Mouse (Mus musculus) cerebellum, adult (tissue): ENCODE results near the gene Aknad1.
A peak's percentile ranks its signal among the peaks of the same experiment; 100 is the strongest.

Experiments used
- ATAC-seq: cut with Nextera tagmentation; 2 replicates; pipeline ENCODE4 v1.9.2; 2017; ENCODE audit warnings: mild to moderate bottlenecking, moderate library complexity, mixed read lengths; ENCODE audit not compliant: insufficient number of reproducible peaks, low FRiP score, low TSS enrichment

The Aknad1 gene

DNA sequence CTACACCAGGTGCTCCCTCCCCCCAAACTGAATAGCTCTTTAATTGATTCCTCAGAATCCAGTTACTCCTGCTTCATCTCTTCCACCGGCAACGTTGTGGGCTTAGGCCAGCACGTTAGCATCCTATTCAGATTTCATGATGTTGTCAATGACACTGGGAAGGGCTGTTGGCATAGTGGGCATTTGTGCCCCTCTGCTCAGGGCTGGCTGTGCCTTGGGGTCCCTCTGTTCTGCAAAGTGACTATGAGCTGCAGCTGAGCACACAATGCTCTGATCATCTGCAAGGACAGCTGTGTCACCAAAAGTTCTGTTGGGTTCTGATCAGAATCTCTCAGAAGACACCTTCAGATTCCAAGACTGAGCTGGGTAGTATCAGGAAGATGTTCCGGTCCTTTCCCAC lies 4.6 kb downstream of the Aknad1 start:
- ATAC-seq = no peak

GRCm38 (mm10) chr3:108751061-108751460 lies 11.6 kb downstream of the Aknad1 start:
- ATAC-seq = no peak

- ATAC-seq = no peak
Measured at GRCm38 (mm10) chr3:108751691-108752090, 12.2 kb downstream of the Aknad1 start.

DNA sequence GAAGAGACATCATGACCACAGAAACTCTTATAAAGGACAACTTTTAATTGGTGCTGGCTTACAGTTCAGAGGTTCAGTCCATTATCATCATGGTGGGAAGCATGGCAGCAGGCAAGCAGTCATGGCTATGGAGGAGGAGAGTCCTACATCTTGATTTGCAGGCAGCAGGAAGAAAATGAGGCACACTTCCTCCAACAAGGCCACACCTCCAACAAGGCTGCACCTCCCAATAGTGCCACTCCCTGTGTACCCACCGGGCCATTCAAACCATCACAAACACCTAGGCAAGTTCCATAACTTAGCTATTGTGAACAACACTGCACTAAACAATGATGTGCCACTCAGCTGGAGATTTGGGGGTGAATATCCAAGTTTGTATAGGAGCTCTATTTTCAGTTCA lies 15.1 kb downstream of the Aknad1 start:
- no peak for ATAC-seq

DNA sequence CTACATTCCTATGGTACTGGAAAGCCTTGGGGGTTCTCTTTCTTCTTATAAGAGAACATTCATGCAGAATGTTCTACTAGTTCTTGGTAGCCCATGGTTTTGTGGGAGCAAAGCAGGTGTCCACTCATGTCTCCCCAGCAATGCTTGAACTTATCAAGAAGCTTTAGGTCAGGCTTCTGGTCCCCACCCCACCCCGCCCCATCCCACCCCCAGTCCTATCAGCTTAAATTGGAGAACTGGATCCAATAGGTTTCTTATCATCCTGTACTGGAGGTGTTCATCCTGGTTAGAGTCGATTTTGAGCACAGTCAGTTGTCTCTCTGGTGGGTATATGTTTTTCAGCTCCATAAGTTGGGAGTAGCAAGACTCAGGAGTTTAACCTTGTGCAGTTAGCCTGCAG lies 16.1 kb downstream of the Aknad1 start:
- ATAC-seq = no peak

GRCm38 (mm10) chr3:108756131-108756530 lies 16.7 kb downstream of the Aknad1 start:
- ATAC-seq = no peak

- no peak for ATAC-seq
Measured at GRCm38 (mm10) chr3:108757570-108757969, 18.1 kb downstream of the Aknad1 start.

GRCm38 (mm10) chr3:108759566-108760420 lies 20.3 kb downstream of the Aknad1 start:
- no peak for ATAC-seq

GRCm38 (mm10) chr3:108762597-108763111 lies 23.2 kb downstream of the Aknad1 start:
- no peak for ATAC-seq

- ATAC-seq = no peak
Measured at GRCm38 (mm10) chr3:108763691-108764090, 24.2 kb downstream of the Aknad1 start.

GRCm38 (mm10) chr3:108764976-108765375 lies 25.5 kb downstream of the Aknad1 start:
- ATAC-seq = no peak

DNA sequence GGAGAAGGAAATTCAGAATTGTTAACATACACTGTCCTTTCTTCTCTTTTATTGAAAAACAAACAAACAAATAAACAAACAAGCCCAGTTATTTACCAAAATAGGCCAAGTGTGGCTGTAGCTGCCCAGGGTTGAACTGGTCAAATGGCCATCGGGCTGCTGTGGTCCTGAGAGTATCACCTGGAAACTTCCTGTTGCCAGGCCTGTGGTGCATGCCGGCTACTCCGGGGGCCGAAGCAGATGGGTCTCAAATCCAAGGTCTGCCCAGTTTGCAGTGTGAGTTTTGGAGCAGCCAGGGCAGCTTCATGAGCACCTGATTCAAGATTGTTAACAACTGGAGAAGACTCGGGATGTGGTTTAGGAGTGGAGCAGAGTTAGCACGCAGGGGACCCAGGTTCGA lies 26.0 kb downstream of the Aknad1 start:
- ATAC-seq = no peak

- ATAC-seq = no peak
Measured at GRCm38 (mm10) chr3:108766943-108767342, 27.5 kb downstream of the Aknad1 start.

DNA sequence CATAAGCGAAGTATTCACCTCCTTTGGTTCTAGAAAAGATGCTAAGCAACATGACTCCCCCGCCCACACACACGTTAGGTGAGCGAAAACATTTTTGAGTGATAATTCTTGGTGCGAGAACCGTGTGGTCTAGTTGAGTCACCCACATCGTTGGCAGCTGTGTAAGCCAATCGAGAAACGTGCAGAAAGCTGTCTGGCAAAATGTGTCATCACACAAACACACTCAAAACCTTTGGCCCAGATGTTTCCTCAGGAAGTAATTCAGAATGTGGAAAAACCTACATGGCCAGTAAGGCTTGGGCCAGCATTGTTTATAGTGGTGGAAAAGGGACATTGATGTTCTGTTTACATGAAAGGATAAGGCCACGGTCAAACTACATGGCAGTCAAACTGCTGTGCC lies 28.0 kb downstream of the Aknad1 start:
- ATAC-seq = no peak

- ATAC-seq = no peak
Measured at GRCm38 (mm10) chr3:108769547-108769946, 30.1 kb downstream of the Aknad1 start.

- peak; percentile 72; the same call in 1 of the 2 replicates for ATAC-seq
Measured at GRCm38 (mm10) chr3:108770725-108771368, 31.4 kb downstream of the Aknad1 start.

DNA sequence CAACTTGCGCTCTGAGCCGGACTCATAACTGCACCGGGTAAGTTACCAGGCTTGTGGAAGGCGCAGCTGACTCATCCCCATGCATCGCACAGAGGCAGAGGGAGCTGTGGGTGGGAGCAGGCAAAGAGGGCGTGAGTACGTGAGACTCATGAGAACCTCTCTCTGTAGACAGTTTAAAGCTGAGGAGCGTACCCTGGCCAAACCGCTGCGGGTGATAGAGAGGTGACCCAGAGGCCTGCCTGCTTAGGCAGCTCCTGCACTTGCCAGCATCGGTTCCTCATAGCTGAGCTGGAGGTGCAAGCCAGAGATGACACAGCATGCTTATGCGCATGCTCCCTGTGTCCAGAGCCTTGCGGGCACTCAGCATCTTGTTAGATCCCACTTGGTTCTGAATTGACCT lies 32.8 kb downstream of the Aknad1 start:
- no peak for ATAC-seq

DNA sequence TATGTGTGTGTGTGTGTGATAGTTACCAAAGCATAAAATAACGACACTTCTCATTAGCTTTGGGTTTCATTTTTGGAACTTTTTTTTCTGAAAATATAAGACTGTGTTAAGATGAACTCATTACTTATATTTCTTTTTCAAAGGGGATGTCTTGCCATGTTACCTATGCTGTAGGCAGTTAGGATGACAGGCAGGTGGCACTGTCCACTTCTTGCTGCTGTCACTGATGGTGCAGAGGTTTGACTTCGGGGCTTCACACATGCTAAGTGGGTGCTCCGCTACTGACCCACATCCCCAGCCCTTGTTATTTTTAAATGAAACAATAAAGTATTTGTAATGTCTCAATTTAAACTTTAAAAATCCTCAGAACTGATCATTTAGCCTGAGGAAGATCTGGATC lies 33.4 kb downstream of the Aknad1 start:
- no peak for ATAC-seq

GRCm38 (mm10) chr3:108778761-108779540 lies 39.5 kb downstream of the Aknad1 start:
- ATAC-seq = no peak

GRCm38 (mm10) chr3:108781238-108781883 lies 41.9 kb downstream of the Aknad1 start:
- no peak for ATAC-seq
